Mouse (Mus musculus) right cerebral cortex, postnatal 25 days (tissue): Measurements from ENCODE around the gene Ildr1.

Experiments used
- DNase-seq: peaks from one replicate; pipeline ENCODE4 v3.0.0; 2022

Gene Ildr1

DNA sequence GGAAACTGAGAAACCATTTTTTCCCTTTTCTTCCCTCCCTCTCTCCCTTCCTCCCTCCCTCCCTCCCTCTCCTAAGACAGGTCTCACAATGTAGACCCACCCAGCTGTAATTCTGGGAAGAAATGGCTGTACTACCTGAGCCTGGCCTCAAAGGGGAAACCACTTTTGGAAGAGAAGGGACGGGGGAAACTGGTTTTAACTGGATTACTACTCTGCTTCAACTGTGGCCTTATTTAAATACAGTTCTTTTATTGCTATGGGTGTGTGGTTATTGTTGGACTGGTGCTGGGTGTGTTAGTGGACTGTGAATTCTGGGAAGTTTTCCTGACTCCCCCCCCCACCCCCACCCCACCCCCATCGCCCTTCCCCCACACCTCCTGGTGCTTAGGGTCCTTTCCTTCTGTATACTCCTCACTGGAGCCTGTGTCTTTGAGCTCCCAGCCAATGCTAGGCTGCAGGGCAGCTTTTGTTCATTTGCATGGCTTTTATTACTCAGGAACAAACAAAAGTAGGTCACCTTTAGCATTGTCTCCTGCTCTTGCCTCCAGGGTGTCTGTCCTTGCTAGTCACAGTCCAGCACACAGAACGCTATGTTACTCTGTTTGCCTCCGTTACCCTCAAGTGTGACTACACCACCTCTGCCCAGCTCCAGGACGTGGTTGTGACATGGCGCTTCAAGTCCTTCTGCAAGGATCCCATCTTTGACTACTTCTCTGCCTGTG is 14.1 kb downstream of the Ildr1 start:
- no peak for DNase-seq

- DNase-seq, result no peak
Measured at GRCm38 (mm10) chr16:36708751-36709150, 15.0 kb downstream of the Ildr1 start.

GRCm38 (mm10) chr16:36709405-36709804 is 15.6 kb downstream of the Ildr1 start:
- no peak for DNase-seq

- no peak for DNase-seq
Measured at GRCm38 (mm10) chr16:36710794-36711193, 17.0 kb downstream of the Ildr1 start.

- no peak for DNase-seq
Measured at GRCm38 (mm10) chr16:36711760-36712159, 18.0 kb downstream of the Ildr1 start.

DNA sequence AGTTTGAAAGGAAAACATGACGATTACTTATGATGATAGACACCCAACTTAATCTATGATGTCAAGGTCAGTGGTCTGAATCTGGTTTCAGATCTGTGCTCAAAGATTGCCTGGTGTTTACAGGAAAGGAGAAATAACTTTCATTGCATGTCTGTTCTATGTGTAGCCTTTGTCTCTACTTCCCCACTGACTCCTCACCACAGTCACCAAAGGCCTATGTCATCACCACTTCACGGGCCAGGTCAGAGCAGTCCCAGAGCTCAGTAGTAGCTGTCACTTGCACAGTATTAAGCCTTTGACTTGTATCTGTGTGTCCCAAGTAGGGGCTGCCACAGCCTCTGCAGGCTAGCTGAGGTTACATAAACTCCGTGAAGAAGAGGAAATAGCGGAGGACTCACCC is 23.7 kb downstream of the Ildr1 start:
- no peak for DNase-seq

GRCm38 (mm10) chr16:36718637-36719036 is 24.9 kb downstream of the Ildr1 start:
- DNase-seq, result no peak

DNA sequence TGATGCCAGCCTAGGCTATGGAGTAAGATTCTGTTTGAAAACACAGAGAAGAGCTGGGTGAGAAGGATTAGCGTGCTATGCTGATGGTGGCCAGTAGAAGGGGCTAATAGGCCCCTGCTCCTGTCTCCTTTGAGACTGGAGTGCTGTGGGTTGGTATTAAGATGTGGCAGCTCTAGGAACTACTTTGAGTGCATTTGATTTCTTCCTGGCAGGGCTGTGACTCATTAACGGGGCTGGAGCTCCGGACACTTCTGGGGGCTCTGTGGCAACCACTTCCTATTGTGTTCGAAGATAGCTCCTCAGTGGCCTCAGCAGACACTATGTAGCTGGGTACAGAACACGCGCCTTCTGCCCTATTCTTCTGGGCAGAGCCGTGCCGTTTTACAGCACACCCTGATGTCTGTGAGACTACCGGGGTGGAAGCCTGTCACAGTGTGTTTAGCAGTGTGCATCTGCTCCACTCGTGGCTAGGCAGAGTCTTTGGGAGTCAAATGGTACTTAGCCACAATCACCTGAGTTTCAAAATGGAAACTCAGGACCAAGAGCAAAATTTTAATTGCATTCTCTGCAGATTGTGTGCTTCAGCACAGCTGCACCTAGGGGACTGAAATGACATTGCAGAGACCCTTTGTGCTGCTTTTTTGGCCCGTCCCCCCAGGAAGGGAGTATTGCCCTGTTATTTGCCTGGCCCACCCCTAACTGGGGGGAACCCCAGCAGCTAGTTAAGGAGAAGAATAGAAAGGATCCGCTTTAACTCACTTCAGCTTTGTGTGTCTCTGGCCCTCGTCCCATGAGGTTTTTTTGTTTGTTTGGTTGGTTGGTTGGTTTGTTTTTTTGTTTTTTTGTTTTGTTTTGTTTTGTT is 26.6 kb downstream of the Ildr1 start:
- DNase-seq, result no peak

DNA sequence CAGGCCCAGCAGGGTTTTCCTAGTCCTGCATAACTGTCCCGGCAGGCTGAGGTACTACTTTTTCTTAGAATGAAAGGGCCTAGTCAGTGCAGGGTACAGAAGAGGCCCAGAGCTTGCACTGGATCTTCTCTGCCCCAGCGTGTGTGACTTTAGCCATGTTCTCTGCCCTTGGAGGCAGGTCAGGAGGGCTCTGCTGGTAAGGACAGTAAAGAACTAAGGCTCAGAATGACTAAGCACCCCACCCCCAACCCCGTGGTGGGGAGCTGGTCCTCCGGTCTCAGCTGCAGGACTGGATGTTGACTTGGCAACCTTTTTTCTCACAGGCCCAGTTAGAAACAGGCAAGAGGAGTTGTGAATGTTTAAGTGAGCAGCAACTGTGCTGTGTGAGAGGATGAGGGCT is 29.0 kb downstream of the Ildr1 start:
- DNase-seq, result no peak

DNA sequence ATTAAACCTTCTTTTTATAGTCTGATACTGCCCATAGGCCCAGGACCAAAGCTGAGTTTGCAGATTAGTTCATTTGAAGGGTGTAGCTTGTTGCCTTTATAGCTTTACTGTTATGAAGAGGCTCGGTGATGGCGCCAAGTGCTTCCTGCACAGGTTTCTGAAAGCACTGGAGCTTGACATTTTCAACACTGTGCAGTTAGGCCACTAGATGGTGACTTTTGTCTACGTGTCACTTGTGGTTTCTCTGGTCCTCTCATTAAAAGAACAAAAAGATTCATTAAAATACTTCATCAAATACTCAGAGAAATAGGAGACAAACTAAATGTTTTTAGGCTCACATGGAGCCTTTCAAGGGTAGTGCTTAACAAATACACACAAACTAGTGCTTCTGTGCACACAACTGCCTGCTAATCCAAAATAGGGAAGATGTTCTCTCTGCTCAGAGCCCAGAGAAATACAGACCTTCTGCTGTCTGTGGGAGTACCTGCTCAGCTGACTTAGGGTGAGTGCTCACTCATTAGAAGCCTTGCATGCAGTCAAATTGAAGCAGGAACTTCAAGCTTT is 30.2 kb downstream of the Ildr1 start:
- no peak for DNase-seq

GRCm38 (mm10) chr16:36728959-36729358 is 35.2 kb downstream of the Ildr1 start:
- no peak for DNase-seq

- DNase-seq, result no peak
Measured at GRCm38 (mm10) chr16:36732572-36732971, 38.8 kb downstream of the Ildr1 start.

DNA sequence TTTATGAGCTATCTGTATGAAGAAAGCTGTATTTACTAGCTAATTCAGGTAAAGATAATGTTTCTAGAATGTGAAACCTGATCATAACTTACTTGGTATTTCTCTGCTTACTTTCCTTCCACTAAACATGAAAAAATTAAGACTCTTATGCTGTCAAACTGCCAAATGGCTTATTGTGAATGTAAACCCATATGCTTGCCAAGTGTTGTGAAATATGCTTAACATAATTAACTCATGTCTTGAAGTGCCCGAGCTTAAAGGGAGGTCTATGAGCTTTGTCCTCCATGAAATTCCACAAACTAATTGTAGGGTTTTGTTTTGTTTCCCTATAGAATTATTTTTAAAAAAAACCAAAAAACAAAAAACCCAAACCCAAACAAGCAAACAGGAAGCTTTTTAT is 40.0 kb downstream of the Ildr1 start:
- DNase-seq, result no peak

GRCm38 (mm10) chr16:36735421-36735820 is 41.6 kb downstream of the Ildr1 start:
- DNase-seq, result no peak

DNA sequence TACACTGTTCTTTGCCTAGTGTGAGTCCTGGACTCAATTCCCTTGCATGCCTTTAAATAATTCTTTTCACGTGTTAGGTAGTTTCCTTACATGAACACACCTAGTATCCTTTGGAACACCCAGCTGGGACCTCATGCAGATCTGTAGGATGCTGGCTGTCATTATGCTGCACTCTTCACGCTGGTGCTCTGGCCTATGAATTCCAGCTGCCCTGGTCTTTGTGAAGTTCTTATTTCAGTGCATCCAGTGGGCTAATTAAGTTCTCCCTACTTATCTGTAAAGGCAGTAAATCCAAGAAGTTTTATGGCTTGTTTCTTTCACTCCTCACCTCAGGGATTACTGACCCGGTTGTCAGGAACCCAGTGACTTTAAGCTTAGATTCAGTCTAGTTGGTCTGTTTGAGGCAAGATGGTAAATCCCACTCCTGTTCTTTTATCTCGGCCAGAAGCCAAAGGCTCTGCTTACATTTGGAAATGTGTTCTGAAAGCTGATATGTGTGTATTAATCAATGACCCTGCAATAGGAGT is 45.7 kb downstream of the Ildr1 start:
- DNase-seq, result no peak

- DNase-seq, result no peak
Measured at GRCm38 (mm10) chr16:36743580-36743979, 49.8 kb downstream of the Ildr1 start.

DNA sequence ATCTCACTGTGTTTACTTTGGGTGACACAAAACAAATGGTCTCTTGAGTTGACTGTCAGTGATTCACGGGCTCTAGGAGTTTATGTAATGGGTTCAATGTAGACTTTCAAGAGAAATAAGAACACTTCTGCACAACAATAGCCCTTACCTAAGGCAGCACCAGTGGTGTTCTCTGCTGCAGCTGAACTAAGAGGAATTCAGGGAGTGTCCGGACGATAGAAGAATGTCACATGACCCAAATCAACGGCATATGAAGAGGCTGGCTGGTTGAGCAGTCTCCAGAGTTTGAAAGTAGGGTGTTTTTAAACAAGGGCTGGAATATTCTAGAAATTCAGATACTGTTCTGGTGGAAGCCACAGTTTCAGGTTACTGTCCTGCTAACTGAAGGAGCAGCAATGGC is 53.3 kb downstream of the Ildr1 start:
- no peak for DNase-seq

DNA sequence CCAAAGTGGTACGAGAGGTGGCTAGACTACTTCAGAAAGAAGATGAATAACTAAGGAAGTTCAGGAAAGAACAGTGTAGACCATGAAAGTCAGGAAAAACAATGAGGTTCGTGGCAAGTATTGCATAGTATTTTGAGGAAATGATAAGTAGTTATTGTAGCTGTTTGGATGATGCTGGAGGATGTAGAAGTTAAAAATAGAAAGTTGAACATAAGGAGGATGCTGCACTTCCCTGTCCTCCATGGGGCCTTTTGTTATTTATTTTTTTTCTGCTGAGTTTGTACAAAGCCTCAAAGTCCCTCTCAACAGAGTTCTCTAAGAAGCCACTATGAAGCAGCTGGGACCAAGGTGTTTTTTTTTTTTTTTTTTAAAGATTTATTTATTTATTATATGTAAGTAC is 54.0 kb downstream of the Ildr1 start:
- no peak for DNase-seq

DNA sequence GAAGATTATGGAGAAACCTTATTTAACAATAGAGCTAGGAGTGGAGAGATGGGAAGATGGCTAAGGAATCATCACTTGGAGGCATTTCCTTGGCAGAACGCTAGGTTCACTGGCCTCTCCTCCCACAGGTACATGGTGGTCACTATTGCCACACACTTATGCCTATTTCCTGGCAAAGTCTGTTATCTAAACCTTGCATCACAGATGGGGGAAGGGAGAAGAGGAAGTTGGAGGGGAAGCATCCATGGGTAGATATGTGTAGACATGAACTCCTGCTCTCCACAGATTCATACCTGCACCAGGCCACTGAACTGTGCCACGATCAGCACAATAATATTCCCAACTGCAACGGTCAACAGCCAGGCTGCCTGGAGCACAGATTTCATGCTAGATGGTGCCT is 58.2 kb downstream of the Ildr1 start:
- DNase-seq, result no peak

- DNase-seq, result no peak
Measured at GRCm38 (mm10) chr16:36770191-36770771, 76.5 kb downstream of the Ildr1 start.

- no peak for DNase-seq
Measured at GRCm38 (mm10) chr16:36770830-36771229, 77.1 kb downstream of the Ildr1 start.

DNA sequence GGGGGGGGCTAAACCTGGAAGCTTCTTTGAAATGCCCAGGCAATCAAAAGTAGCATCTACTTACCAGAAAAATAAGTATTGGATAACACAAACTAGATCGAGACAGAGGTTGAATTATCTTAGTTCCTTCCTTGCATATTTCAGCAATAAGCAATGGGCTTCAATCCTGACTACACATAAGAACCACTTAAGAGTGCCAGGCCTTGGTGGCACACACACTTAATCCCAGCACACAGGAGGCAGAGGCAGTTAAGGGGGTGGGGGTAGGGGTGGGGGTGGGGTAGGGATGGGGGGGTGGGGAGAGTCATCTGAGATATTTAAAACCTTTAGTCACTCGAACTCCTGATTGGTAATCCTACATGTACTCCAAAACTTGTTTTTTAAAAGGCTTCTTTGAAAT is 77.5 kb downstream of the Ildr1 start:
- no peak for DNase-seq

- DNase-seq, result no peak
Measured at GRCm38 (mm10) chr16:36771703-36772102, 77.9 kb downstream of the Ildr1 start.
